Mouse (Mus musculus) c-Kit-positive CD71-positive TER-119-positive erythroid progenitor cells, embryonic 14.5 days (primary cell): ENCODE measurements around the gene Lrp10.

Source experiments
- DNase-seq: peaks from one replicate; pipeline ENCODE4 v3.0.0-alpha.2; 2013; ENCODE audit warnings: low spot score

The Lrp10 gene

DNA sequence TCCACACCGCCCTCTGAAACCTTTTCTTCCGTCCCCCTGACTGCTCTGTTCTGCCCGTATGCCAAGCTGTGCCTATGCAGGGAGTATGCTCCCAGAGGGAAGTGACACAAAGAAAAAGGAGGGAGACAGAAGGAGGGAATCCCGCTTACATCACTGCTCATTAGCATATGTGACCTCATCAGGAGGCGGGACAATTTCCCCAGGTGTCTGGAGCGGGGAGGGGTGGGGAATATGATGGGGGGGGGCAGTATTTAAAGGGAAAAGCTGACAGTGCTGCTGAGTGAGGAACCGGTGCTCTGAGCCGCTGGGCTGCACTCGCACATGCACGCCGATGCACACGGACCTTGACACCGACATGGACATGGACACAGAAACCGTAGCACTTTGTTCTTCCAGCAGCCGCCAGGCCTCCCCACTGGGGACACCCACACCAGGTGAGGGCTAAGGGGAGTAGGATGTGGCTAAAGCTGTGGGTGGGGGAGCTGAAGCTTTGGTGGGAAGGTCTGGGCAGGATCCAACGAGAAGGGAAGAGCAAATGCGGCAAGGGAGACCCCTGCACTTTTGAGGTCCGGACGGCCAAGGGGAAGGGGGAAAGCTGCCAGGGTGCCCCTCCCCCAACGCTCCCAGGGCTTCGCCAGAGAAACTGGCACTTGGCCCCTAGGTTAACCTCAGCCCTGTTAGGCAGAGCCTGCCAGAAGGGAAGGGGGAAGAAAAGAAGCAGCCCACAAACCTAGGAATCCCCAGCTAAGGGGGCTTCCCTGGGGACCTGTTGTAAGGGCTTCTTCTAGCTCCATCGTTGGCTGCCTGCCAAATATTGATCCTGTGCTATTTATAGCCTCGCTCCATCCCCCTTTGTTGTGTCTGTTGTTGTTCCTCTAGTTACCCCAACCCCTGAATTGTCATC, 12.3 kb downstream of the Lrp10 start, which contains the start of gene Rem2:
Rem2 (plus strand) TSS at position 160 of the 904 bp plus-strand sequence.
- no peak for DNase-seq

DNA sequence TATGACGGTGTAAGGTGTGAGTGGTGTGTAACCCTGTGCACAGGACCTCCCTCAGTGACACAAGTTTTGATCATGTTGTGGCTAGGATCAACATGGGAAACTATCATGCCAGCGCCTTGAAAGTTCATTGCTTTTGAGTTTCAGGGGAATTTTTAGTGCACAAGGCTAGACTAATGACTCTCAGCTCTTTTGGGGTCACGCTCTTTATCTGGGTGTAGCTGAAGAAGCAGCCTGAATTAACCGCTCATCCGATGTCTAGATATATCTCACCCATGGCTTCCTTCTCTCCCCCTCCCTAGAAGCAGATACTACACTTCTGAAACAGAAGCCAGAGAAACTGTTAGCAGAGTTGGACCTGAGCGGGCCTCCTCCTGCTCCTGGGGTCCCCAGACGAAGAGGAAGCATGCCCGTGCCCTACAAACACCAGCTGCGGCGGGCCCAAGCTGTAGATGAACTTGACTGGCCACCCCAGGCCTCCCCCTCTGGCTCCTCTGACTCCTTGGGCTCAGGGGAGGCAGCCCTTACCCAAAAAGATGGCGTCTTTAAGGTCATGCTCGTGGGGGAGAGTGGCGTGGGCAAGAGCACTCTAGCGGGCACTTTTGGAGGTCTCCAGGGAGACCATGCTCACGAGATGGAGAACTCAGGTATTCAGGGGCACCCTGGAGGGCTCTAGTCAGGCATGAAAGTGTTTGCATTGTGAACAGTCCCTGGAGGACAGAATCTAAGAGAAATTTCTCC, 13.4 kb downstream of the Lrp10 start:
- DNase-seq = no peak

DNA sequence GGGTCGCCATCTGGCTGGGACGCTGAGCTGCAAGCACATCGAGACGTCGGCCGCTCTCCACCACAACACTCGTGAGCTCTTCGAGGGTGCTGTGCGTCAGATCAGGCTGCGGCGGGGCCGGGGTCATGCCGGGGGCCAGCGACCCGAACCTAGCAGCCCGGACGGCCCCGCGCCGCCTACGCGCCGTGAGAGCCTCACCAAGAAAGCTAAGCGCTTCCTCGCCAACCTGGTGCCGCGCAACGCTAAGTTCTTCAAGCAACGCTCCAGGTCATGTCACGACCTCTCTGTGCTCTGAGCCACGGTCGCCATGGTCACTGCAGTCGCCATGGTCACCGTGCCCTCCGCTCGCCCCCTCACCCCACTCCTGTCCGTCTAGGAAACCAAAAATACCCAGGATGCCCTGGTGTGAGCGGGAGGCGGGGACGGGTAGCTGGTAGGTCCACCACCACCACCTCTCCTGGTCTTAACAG, 15.5 kb downstream of the Lrp10 start:
- DNase-seq = no peak

DNA sequence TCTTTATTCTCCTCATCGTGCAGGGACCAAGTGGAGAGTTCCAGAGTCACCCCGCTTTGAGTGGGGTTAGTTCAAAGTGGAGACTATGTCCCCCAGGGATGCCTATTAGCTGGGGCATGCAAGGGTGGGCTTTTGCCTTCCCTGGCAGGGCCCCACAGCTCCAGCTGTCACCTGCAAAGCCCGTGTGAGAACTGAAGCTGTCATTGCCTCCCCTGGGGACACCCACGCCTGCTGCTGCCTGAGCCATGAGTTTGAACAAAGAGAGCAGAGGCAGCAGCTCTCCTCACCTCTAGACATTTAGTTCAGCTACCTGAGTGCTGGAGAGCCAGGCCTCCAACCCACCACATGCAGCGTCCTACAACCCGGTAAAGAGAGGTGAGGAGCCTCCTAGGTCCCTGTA, 16.7 kb downstream of the Lrp10 start:
- no peak for DNase-seq

DNA sequence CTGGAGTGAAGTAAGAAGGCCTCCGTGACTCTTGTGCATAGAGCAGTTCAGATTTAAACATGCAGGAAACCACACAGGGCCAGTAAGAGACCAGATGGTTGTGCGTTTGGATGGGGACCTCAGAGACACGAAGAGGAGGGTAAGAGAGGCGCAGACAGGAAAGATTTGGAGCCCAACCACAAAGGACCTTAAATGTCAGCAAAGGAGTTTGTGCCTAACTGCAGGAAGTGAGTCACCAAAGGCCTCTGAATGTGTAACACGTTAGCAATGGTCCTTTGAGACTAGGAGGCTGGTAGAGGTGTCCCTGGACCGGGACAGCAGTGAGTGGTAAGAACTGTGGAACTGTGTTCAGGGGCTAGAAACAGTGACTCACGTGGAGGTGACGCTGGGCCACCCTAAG, 17.5 kb downstream of the Lrp10 start:
- DNase-seq = no peak

DNA sequence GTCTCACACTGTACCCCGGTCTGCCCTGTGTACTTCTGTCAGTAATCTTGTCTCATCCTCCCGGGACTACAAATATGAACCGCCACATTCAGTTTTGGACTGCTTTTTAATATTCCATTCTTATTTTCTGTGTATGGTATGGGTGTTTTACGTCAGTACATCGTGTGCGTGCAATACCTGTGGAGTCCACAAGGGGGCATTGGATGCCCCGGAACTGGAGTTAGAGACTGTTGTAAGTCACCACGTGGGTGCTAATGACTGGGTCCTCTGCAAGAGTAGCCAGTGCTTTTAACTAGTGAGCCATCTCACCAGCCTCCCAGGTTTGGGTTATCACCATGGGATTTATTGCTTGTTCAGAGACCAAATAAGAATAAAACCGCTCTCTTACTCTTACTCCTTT, 18.6 kb downstream of the Lrp10 start:
- DNase-seq = peak; percentile 66

DNA sequence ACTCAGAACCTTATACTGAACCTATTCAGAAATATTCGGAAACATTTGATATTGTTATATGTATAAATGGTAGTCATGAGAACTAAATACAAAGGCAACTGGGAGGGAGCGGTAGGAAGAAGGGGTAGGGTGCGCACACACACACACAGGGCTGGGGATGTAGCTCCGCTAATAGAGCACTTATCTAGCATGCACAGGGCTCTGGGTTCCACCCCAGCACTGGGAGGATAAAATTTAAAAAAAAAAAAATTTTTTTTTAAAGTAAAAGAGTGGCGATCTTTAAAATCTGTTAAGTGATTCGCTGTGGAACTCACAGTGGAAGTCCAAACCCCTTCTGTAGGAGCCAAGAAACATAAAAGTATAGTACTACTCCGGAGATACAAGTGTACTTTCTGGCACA, 22.0 kb downstream of the Lrp10 start:
- no peak for DNase-seq

DNA sequence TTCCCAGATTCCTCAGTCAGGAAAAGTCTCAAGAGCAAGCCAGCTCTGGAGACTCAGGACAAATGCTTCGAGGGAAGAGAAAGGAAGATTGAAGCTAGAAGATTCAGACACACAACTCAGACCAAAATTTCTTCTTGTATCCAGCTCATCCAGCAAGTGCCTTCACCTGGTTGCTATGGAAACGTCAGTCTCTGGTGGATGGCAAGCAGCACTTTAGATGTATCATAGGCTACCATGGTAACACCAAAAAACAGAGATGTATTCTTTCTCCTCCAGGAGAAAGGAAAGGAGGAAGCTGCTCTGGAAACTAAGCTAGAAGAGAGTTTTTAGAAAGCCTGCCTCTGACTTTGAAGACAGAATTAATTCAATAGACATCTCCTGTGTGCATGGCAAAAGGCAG, 23.8 kb downstream of the Lrp10 start:
- no peak for DNase-seq

DNA sequence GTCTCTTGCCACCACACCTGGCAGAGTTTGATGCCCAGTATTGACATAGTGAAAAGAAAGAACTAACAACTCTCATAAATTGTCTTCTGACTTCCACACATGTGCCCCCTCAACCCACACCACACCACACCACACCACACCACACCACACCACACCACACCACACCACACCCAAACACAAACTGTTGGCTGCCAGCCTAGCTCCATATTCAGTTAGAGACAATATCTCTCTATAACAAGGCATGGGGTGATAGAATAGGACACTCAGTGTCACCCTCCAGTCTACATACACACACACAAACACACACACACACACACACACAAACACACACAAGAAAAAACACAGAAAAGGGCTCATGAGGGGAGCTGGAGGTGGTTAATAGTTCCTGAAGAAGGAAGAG, 24.4 kb downstream of the Lrp10 start:
- DNase-seq = no peak

DNA sequence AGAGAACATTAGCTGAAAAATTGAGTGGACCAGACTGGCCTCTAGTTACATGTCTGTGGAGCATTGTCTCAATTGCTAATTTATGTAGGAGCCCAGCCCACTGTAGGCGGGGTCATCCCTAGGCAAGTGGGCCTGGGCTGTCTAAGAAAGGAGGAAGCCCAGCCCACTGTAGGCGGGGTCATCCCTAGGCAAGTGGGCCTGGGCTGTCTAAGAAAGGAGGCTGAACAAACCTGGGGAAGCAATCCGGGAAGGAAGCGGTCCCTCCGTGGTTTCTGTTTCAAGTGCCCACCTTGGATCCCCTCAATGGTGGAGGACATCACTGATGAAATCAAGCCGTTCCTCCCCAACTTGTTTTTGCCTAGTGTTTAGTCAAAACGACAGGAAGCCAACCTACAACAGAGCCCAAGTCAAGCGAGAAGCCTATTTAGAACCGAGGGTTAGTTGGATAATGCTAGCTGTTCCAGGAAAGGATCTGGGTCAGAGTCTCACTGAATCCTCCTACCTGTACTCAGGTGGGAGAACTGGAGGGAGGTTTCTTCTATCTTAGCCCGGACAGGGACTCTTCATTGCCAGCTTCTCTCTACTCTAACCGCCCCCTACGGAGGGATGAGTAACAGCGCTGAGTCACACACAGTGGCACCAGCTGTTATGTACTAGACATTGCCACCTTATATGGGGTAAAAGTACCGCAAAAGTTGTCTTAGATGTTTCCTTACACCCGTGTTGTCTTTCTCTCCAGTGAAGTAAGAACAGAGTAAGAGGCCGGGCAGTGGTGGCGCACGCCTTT, 28.6 kb downstream of the Lrp10 start:
- no peak for DNase-seq

DNA sequence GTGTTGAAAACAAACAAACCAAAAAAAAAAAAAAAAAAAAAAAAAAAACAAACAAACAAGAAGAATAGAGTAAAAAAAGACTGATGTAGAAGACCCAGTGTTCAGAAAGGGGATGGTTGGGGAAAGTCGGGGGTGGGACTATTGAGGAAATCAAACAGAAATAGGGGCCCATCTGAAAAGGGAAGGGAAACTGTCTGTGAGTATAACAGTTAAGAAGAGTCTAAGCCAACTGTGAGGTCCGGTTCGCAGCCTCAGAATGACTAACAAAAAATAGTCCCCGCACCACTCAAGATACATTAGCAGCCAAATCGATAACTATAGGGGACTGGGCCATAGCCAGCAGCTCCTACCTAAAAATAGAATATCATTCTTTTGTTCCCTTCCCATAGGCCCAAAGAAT, 29.3 kb downstream of the Lrp10 start:
- no peak for DNase-seq

DNA sequence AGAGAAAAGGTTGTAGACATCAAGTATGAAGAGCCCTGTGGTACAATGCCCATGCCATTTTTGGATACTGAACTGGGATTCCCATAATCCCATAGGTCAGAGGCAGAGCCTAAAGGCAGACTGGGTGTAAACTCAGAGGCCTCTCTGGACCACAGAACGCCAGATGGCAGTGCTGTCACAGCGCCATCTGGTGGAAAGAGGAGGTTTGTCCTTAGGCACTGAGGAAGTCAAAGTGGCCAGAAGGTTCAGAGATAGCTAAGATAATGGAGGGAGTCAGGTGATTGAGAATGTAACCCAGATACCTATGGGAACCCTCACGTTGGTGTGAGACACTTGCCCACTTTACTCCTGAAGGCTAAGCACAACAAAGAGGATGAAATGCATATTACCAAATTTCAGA, 30.3 kb downstream of the Lrp10 start:
- peak; percentile 69 for DNase-seq

DNA sequence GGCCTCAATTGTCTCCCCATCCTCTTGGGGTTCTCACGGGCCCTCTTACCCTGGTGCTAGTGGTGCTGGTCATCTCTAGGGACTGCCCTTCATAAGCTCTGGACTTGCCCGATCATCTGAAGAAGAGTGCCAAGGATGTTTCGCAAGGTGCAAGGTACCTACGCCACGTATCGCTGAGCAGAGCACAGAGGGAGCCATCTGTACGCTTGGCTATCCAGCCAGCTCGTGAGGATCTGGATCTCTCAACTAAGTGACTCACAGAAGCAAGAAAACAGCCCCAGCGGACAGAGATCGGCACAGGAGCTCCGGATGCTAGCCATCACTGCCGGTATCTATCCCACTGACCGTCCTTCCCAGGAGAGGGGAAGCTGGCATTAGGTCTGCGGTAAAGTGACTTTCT, 32.8 kb downstream of the Lrp10 start:
- no peak for DNase-seq

DNA sequence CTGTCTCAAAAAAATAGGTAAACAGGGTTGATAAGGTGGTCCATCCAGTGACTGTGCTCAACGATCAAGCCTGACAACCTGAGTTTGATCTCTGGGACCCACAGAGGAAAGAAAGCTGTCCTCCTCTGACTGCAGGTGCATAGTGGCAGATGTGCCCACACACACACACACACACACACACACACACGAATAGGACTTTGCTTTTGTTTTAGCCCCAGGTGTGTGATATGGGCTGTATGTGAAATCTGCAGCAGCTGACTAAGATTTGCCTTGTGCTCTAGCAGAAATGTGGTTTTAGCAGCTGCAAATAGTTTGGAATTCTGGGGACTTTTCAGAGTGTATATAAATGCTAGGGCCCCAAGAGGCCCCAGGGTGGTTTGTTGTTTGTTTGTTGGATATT, 35.4 kb downstream of the Lrp10 start:
- no peak for DNase-seq

DNA sequence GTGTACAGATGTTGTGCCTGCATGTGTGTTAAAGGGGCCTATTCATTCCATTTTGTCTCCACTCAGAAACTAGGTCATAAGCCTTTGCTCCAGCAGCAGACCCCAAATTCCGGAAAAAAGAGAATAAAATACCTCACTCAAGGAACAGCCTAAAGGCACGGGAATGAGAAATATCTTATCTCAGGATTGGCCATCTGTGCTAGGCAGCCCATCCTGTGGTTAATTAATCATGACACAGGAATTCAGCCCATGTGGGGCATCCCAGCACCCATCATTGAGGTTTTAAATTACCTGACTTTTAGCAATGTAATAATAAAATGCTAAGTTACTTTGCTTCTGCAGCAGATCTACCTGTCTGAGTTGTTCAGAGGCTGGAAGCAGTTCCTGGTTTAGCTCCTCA, 37.4 kb downstream of the Lrp10 start:
- no peak for DNase-seq

DNA sequence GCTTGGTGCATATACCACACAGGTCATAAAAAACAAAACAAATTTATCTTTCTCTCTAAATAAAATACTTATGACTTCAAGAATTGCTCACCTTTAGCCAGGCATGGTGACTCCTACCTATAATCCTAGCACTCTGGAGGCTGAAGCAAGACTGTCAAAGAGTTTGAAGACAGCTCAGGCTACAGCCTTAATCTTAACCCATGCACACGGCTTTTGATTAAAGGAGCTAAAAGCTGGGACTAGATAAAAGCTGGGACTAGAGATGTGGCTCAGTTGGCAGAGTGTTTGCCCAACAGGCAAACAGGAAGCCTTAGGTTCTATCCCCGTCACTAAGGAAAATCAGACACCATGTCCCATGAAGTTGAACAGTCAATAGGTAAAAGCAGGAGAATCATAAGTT, 39.2 kb downstream of the Lrp10 start:
- no peak for DNase-seq

DNA sequence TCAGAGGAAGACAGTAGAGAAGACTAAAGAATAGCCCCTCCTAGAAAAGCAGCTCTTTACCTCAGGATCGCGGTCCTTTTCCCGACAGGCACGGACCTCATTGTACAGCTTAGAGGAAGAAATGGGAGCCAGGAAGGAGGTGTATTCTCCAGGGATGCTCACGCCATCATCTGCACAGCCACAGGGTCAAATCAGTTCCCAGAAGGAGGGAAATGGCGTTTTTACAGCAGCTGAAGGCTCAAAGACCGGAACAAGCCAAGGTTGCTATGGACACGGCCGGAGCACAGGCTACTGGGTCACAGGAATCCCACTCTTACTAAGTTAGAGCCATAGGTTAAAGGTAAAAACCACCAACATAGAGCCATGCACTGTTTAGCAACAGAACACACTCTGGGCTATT, 45.8 kb downstream of the Lrp10 start:
- DNase-seq = no peak

DNA sequence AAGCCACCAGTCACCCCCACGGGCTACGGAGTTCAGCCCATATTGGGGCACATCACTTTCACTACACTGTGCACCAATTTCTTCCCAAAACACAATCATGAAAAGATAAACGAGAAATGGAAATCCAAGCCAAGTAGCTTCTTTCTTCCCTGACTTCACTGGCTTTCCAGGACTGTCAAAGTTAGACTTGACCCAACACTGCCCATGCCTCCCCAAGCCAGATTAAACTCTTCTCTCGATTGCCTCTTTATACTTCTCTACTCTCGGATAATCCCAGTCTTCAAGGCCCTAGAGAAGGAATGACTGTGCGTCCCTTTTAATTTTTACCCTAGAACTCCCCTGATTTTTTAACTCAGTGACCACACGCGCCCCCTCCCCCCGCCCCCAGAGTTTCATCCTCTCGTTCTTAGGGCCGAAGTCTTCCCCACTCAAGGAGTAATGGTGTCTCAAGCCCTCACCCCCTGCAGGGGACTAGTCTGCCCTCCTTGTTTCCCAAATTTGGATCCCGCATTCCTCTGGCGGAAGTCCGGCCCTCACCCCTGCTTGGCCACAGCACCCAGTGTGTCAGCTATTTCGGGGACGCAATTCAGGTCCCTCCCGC, 52.9 kb downstream of the Lrp10 start:
- no peak for DNase-seq
